Mouse (Mus musculus): Measurements from ENCODE around the gene Tomm7. TPM values are rescaled to one million over a fixed set of nuclear protein-coding genes. Genes with fewer than 3 reads are reported as not detected.
"Not testable (repeated sequence)": the region's sequence is repeated elsewhere in the genome, so short reads cannot be mapped to it uniquely, and the experiment has no call there.

The Tomm7 gene
- total RNA-seq, 2 experiments from 2014 or later = 87.8 to 91.7 TPM

DNA sequence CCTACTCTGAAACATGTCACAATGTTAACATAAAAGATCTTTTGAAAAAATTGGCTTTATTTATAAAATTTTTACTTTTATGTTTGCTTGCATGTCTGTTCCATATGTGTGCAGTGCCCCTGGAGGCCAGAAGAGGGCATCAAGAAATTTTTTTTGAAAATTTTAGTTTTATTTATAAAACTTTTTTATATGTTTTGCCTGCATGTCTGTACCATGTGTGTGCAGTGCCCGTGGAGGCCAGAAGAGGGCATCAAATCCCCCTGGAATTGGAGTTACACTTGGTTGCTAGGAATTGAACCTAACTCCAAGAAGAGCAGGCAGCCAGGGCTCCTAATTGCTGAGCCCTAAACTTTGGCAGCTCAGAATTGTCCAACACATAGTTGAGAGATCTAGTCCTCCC lies 9.0 kb upstream of the Tomm7 start:
- DNase-seq (ENCODE audit: low spot score in 2 of 2) = not testable (repeated sequence)

DNA sequence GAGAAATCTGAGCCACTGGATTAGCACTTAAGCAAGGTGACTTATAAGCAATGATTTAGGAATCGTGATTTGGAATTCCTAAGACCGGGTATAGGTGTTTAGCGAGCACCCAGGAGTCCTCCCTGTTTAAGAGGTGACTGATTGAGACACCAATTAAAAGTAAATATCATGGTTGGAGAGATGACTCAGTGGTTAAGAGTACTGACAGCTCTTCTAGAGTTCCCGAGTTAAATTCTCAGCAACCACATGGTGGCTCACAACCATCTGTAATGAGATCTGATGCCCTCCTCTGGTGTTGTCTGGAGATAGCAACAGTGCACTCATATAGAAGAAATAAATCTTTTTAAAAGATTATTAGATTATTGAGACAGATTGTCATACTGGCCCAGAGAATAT lies 7.2 kb upstream of the Tomm7 start:
- DNase-seq (ENCODE audit: low spot score in 2 of 2) = not testable (repeated sequence)

DNA sequence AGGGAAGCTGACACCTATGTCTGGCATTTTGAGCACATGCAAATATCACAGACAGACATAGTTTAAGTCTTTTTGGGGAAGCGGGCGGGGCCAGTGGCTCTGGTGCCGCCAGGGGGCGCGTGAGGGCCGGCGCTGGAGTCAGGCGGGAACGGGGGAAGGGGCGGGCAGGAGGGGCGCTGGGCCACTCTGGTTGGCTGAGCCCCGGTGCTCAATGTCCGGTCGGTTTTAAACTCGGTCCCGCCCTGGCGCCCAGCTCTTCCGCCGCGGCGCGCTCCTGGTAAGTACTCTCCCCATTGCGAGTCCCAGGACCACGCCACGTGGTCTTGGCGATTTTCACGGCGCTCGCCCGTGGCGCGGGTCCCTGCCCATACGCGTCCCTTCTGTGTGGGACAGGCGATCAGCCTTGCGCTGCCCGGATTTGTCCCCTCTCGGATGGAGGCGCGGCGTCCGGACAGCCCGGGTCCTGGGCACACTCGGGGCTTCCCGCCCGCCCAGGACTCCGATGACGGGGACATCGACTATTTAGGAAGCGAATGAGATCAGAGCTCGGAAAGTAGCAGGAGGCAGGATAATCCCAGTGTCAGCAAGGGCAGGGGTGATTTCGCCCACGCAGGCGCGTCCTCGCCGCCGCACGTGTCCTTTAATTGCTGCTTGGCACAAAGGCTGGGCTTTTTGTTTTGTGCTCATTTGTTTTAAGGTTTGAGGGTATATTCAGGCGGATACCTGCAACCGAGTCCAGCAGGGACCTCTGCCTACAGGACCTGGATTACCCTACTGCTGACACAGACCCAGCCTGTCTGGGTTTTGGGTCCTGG lies 6.6 kb upstream of the Tomm7 start:
- peak; percentile 87 to 89 for DNase-seq (ENCODE audit: low spot score in 2 of 2)

DNA sequence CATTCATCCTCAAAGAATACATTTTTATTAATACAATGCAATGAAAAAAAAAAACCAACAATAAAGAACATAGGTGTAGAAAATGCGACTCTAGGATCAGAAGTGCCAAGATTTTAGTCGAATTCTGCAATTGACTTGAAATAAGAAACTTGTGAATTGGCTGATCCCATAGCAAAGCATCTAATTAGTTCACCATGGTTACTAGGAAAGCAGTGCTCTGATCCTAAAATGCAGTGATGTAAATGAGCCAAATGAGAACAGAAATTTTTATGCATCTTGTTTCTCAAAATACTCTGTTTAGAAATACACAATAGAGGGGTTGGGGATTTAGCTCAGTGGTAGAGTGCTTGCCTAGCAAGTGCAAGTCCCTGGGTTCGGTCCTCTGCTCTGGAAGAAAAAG lies 1.2 kb upstream of the Tomm7 start:
- no peak for DNase-seq (ENCODE audit: low spot score in 2 of 2)

- DNase-seq (ENCODE audit: low spot score in 2 of 2) = no peak
These were observed 525 bp upstream of the Tomm7 start for GRCm38 (mm10) chr5:23844531-23844841.

GRCm38 (mm10) chr5:23838158-23838557 lies 5.8 kb downstream of the Tomm7 start:
- no peak for DNase-seq (ENCODE audit: low spot score in 2 of 2)

GRCm38 (mm10) chr5:23835691-23836090 lies 8.3 kb downstream of the Tomm7 start:
- not testable (repeated sequence) for DNase-seq (ENCODE audit: low spot score in 2 of 2)

DNA sequence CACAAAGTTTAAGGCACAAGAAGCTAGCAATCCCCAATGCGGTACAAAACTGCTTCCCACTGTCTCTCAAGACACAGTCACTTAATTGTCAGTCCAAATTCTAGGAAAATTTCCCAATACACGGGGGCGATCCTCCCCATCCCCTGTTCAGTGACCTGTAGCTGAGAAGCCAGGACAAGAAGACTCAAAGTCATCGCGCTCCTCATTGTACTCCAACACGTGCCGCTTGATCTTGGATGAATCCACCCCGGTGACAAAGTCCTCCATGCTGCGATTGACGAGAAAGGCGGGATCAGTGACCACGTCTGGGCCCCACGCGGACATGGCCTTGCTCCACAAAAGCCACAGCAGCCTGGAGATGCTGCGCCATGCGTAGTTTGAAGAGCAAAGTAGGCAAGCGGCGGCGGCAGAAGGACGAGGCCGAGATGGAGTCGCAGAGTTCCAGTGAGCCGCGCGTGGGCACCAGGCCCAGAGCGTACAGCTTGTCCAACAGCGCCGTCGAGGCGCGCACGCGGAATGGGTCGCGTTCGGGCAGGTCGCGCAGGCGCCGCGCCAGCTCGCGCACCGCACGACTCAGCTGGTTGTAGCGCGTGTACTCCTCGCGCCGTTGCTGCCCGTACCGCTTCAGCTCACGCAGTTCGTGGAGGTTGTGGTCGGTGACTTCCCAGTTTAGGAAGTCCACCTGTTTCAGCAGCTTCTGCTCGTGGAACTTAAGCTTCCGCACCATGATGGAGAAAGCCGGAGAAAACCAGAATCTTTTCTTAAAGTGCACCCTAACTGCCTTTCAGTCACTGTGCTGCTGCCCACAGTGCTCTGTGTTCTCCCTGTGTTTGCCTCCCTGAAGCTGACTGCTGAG lies 12.8 kb downstream of the Tomm7 start:
- DNase-seq (ENCODE audit: low spot score in 2 of 2) = peak in 1 of 2 experiments; percentile 19

DNA sequence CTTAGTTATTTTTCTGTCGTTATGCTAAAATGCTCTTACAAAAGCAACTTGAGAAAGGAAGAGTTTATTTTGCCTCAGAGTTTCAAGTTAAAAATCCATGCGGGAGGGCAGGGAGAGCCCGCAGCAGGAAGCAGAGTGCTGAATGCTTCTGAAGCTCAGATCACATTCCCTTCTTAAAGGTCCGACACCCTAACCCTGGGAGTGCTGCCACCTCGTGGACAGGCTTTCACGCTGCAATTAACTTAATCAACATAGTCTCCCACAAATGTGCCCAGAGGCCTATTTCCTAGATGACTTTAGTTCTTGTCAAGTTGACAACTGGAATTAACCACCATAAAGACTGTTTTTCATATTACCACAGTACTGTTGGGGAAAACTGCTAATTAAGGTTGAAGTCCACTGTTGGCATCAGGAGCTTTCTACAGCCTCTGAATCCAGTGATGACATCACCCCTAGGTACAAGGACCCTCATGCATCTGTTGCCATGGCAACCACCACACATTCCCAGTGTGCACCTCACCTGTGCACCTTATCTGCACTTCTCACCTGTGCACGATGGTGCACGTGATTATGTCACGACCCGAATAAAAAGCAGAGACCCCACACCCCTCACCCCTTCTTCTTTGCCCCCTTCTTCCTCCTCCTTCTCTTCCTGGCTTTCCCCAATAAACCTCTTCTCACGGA lies 17.5 kb downstream of the Tomm7 start:
- peak; percentile 36 to 43 for DNase-seq (ENCODE audit: low spot score in 2 of 2)

DNA sequence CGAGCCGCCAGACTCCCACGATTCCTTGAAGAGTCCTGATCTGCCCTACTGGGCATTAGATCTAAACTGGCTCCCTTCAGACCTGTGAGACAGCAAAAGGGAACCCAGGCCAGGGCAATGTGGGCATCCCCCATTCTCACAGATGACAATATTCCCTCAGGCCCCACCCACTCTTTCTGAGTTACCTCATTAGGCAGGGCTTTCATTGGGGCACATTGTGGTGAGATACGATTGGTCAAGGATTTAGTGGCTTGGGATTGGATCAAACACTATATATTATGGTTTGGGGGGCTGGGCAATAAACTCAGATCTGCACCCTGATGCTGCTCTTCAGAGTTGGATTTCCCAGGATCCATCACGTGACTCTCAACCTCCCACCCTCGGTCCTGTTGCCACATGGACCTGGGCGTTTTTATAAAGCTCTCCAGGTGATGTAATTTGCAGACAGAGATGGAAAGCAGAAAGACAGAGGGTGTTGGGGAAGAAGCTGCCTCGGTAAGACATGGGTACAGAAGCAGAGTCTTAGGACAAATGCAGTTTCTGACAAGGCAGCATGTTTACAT lies 19.7 kb downstream of the Tomm7 start:
- no peak for DNase-seq (ENCODE audit: low spot score in 2 of 2)

DNA sequence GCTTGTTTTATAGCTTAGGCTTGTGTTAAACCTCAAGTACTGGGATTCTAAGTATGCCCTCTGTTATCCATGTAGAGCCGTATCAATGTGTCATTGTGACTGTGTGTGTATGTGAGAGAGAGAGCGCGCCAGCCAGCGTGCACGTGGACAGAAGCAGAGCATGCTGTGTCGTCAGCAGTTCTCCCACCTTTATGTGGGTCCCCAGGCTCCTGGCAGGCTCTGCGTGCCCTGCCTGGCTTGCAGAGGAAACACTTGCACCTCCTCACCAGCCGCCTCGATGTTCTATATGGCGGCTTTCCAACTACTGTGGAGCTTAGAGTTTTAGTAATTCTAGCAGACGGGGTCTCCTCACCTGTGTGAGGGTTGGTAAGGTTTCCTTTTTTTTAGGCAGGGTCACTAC lies 21.7 kb downstream of the Tomm7 start:
- no peak for DNase-seq (ENCODE audit: low spot score in 2 of 2)

- DNase-seq (ENCODE audit: low spot score in 2 of 2) = no peak
These were observed 27.3 kb downstream of the Tomm7 start for GRCm38 (mm10) chr5:23816681-23817080.

DNA sequence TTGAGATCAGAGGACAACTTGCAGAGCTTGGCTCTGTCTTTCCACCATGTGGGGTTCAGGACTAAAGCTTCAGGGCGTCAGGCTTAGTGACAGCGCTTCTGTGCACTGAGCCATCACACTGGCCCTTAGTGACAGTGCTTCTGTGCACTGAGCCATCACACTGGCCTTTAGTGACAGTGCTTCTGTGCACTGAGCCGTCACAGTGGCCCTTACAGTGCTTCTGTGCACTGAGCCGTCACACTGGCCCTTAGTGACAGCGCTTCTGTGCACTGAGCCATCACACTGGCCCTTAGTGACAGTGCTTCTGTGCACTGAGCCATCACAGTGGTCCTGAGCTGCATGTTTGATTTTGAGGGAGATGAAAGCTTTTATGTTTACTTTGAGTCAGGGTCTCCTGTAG lies 29.1 kb downstream of the Tomm7 start:
- no peak for DNase-seq (ENCODE audit: low spot score in 2 of 2)

GRCm38 (mm10) chr5:23792726-23793125 lies 51.2 kb downstream of the Tomm7 start:
- no peak for DNase-seq (ENCODE audit: low spot score in 2 of 2)

DNA sequence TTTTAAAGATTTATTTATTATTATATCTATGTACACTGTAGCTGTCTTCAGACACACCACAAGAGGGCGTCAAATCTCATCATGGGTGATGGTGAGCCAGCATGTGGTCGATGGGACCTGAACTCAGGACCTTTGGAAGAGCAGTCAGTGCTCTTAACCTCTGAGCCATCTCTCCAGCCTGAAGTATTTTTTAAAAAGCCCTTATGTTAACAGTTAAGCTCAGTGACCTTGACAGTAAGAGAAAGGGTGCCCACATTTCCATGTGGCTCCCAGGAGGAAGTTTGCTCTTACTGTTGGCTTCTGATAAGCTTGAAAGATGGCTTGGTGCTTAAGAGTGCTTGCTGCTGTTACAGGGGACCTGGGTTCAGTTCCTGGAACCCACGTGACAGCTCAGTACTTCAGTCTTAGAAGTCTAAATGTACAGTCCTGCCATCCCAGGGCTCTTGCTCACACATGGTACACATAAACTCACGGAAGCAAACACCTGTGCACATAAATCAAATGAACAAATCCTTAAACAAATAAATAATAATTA lies 54.8 kb downstream of the Tomm7 start:
- no peak for DNase-seq (ENCODE audit: low spot score in 2 of 2)

Other genes starting within 250 kb of the Tomm7 start
- gene Srpk2, start 159.5 kb downstream of the Tomm7 start, total RNA-seq (2021) = 10 to 100 TPM; 66.8 to 71.4 TPM
- 10 to 100 TPM; 26.2 to 28.0 TPM for gene Pus7, start 60.5 kb downstream of the Tomm7 start, total RNA-seq (2021)
- 10 to 100 TPM; 24.6 to 24.7 TPM for gene Rint1, start 56.5 kb downstream of the Tomm7 start, total RNA-seq (2021)
- 10 to 100 TPM; 60.9 to 63.7 TPM for gene Fam126a, start 186.5 kb upstream of the Tomm7 start, total RNA-seq (2021)

Measured in adrenal gland, postnatal 4 days (tissue).